Mouse (Mus musculus) E14TG2a.4 (cell line): ENCODE measurements around the gene Psmb6.

Experiments
- CTCF ChIP-seq: conservative IDR thresholded peaks from 2 replicates; pipeline ENCODE4 v1.5.1; 2014; ENCODE audit warnings: low read length
- NANOG ChIP-seq: IDR thresholded peaks from 2 replicates; pipeline ENCODE4 v1.6.1; 2014; ENCODE audit warnings: borderline replicate concordance, low read length, mixed read lengths
- POU5F1 ChIP-seq: IDR thresholded peaks from 2 replicates; pipeline ENCODE4 v1.6.1; 2014; ENCODE audit warnings: low read length, borderline replicate concordance

- TF ChIP-seq CTCF (no peak), NANOG (no peak), POU5F1 (no peak)
These were observed 39.7 kb upstream of the Psmb6 start for GRCm38 (mm10) chr11:70485498-70485897.
